Mouse (Mus musculus) limb, embryonic 14.5 days (tissue): ENCODE measurements around the gene Fam162a. TPM values are rescaled to one million over a fixed set of nuclear protein-coding genes. Genes with fewer than 3 reads are reported as not detected.
A peak's percentile ranks its signal among the peaks of the same experiment; 100 is the strongest.
"Not testable (repeated sequence)": the region's sequence is repeated elsewhere in the genome, so short reads cannot be mapped to it uniquely, and the experiment has no call there.

ENCODE experiments used
- ATAC-seq: fragments of 200-750 bp; cut with Nextera tagmentation; 2 replicates; pipeline ENCODE4 v1.8.0; 2017; ENCODE audit warnings: low read depth, moderate number of reproducible peaks, moderate TSS enrichment; ENCODE audit not compliant: low FRiP score
- DNase-seq: peaks from one replicate; pipeline ENCODE4 v3.0.0-alpha.2; 2015; ENCODE audit warnings: low spot score
- H3K27ac ChIP-seq: fragments of 300-500 bp; sonication (generic); replicated peaks from 2 replicates; pipeline ENCODE4 v1.5.1; 2014; ENCODE audit warnings: low read depth, mild to moderate bottlenecking, low read length, moderate library complexity, mixed read lengths
- H3K27me3 ChIP-seq: fragments of 300-500 bp; sonication (generic); 2 replicates; pipeline ENCODE4 v1.6.1; 2014; ENCODE audit warnings: low read length, mixed read lengths; ENCODE audit not compliant: control insufficient read depth, insufficient read depth
- H3K36me3 ChIP-seq: fragments of 300-500 bp; sonication (generic); 2 replicates; pipeline ENCODE4 v1.6.1; 2014; ENCODE audit warnings: mild to moderate bottlenecking, low read length, moderate library complexity, mixed read lengths; ENCODE audit not compliant: control insufficient read depth, insufficient read depth
- H3K4me1 ChIP-seq: fragments of 300-500 bp; sonication (generic); 2 replicates; pipeline ENCODE4 v1.6.1; 2014; ENCODE audit warnings: antibody characterized with exemption, low read length, mixed read lengths; ENCODE audit not compliant: control insufficient read depth, insufficient read depth
- H3K4me2 ChIP-seq: fragments of 300-500 bp; sonication (generic); replicated peaks from 2 replicates; pipeline ENCODE4 v1.6.1; 2014; ENCODE audit warnings: low read depth, mild to moderate bottlenecking, low read length, moderate library complexity; ENCODE audit not compliant: severe bottlenecking
- H3K4me3 ChIP-seq: fragments of 300-500 bp; sonication (generic); replicated peaks from 2 replicates; pipeline ENCODE4 v1.5.1; 2014; ENCODE audit warnings: low read length
- H3K9ac ChIP-seq: fragments of 300-500 bp; sonication (generic); 2 replicates; pipeline ENCODE4 v1.6.1; 2014; ENCODE audit warnings: mild to moderate bottlenecking, low read depth, low read length, moderate library complexity; ENCODE audit not compliant: severe bottlenecking
- H3K9me3 ChIP-seq: fragments of 300-500 bp; sonication (generic); 2 replicates; pipeline ENCODE4 v1.6.1; 2016; ENCODE audit warnings: low read length; ENCODE audit not compliant: control insufficient read depth
- POLR2A ChIP-seq: fragments of 200-500 bp; IDR thresholded peaks from 2 replicates; pipeline ENCODE4 v1.8.0; 2012; ENCODE audit warnings: inconsistent platforms, mild to moderate bottlenecking, moderate library complexity, borderline replicate concordance; ENCODE audit not compliant: insufficient read depth, insufficient read length; ENCODE audit errors: extremely low read depth
- WGBS: fragments of 180-500 bp; shearing (Covaris S2); extraction: QIAGEN DNeasy Blood & Tissue Kit; methylation state at CpG from one replicate; pipeline ENCODE4 v1.1.7; 2014; 5-methylcytosine and 5-hydroxymethylcytosine counted together
- polyA plus RNA-seq, 2 experiments: library from polyadenylated mRNA; depleted of rRNA in 1 of 2; stranded (reverse) in 1 of 2; unstranded in 1 of 2; fragments of >200 nt; fragmentation: Nextera tagmentation in 1 of 2; extraction: Ambion mirVana in 1 of 2; gene quantifications; 2 replicates each; pipeline versions ENCODE4 v1.2.1 to v1.2.3; 2012 to 2014

Fam162a gene
- polyA plus RNA-seq, 2 experiments: 270 to 497 TPM

- no peak overlapping the region for H3K9ac ChIP-seq
- H3K27ac ChIP-seq: no peak overlapping the region
- no peak overlapping the region for H3K4me3 ChIP-seq
- peaks cover 65% of the 10 kb centered on the region for H3K36me3 ChIP-seq
- WGBS: 90% methylated on average over 4 of the region's 4 CpGs
- H3K4me2 ChIP-seq: no peak overlapping the region
- ATAC-seq: no peak
- no peak for DNase-seq
- no peak for TF ChIP-seq POLR2A
- peaks cover 15% of the 10 kb centered on the region for H3K4me1 ChIP-seq
- no peaks in the 10 kb centered on the region for H3K27me3 ChIP-seq
- H3K9me3 ChIP-seq: no peaks in the 10 kb centered on the region
These were observed 27.4 kb downstream of the Fam162a start for GRCm38 (mm10) chr16:36043964-36044363.

DNA sequence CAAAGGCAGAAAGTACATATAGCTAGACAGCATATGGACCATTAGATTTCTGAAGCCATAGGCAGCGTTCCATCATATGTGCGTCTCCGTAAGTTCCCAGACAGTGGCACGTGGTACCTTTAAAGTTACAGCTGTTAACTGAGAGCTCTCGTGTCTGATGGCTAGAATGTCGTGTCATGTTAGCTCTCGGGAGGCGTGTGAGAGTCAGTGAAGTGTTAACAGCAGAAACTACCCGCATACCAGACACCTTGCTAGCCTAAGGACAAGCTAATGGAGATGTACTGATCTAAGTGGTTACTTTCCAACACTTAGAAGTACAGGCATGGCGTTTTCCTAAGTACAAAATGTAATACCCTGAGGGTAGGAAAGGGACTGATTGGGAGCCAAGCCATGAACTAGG is 28.3 kb downstream of the Fam162a start:
- H3K9ac ChIP-seq: no peak overlapping the region
- no peaks in the 10 kb centered on the region for H3K9me3 ChIP-seq
- ATAC-seq: no peak
- H3K4me2 ChIP-seq: no peak overlapping the region
- no peak overlapping the region for H3K4me3 ChIP-seq
- WGBS: 87% methylated on average over 10 of the region's 10 CpGs
- no peak for DNase-seq
- no peak overlapping the region for H3K27ac ChIP-seq
- H3K4me1 ChIP-seq: peaks cover 15% of the 10 kb centered on the region
- no peaks in the 10 kb centered on the region for H3K27me3 ChIP-seq
- peaks cover 56% of the 10 kb centered on the region for H3K36me3 ChIP-seq
- TF ChIP-seq POLR2A: no peak

DNA sequence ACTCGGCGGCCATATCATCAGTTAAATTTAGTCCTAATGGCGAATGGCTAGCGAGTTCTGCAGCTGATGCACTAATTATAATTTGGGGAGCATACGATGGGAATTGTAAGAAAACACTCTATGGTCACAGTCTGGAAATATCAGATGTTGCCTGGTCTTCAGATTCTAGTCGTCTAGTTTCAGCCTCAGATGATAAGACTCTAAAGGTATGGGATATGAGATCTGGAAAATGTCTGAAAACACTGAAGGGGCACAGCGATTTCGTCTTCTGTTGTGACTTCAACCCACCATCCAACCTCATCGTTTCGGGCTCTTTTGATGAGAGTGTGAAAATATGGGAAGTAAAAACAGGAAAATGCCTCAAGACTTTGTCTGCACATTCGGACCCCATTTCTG is 29.8 kb downstream of the Fam162a start:
- Histone ChIP-seq H3K27ac (peak overlapping the region; percentile 79), H3K27me3 (no peaks in the 10 kb centered on the region), H3K9ac (peak overlapping the region; percentile 63), H3K4me2 (peak overlapping the region; percentile 72), H3K4me1 (peaks cover 15% of the 10 kb centered on the region), H3K4me3 (peak overlapping the region; percentile 46), H3K9me3 (no peaks in the 10 kb centered on the region), H3K36me3 (peaks cover 45% of the 10 kb centered on the region)
- 28% methylated on average over 11 of the region's 11 CpGs for WGBS
- ATAC-seq (no peak), DNase-seq (no peak)
- no peak for TF ChIP-seq POLR2A

- Histone ChIP-seq H3K36me3 (peaks cover 40% of the 10 kb centered on the region), H3K4me1 (peaks cover 15% of the 10 kb centered on the region), H3K4me3 (peak within 1 kb of the TSS; percentile 46), H3K9me3 (no peaks in the 10 kb centered on the region), H3K9ac (peak within 1 kb of the TSS; percentile 63), H3K27me3 (no peaks in the 10 kb centered on the region), H3K27ac (peak within 1 kb of the TSS; percentile 79), H3K4me2 (peak within 1 kb of the TSS; percentile 72)
- peak; percentile 99 for DNase-seq
- WGBS: 3% methylated on average over 39 of the region's 39 CpGs
- no peak for TF ChIP-seq POLR2A
- ATAC-seq: peak; percentile 95
These were observed 30.5 kb downstream of the Fam162a start, which contains the start of gene Wdr5b for GRCm38 (mm10) chr16:36040640-36041624. Wdr5b (plus strand) TSS chr16:36041190.

DNA sequence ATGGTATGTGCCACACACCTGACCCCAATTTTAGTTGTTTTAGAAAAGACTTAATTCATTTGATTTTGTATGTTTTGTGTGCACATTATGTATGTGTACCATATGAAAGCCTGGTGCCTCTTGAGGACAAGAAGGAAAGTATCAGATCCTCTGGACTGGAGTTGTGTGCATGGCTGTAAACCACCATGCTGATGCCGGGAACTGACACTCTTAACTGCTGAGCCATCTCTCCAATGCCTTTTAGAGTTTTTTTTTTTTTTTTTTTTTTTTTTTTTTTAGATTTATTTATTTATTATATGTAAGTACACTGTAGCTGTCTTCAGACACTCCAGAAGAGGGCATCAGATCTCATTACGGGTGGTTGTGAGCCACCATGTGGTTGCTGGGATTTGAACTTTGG is 43.3 kb downstream of the Fam162a start:
- WGBS: 87% methylated on average over 1 of the region's 2 CpGs
- DNase-seq, ATAC-seq, H3K4me1 ChIP-seq, H3K9me3 ChIP-seq, H3K27me3 ChIP-seq, H3K27ac ChIP-seq, H3K9ac ChIP-seq, H3K4me2 ChIP-seq, H3K4me3 ChIP-seq: not testable (repeated sequence)
- peaks cover 44% of the 10 kb centered on the region for H3K36me3 ChIP-seq
